Mouse (Mus musculus) cerebellum, adult 8-10 months (tissue): ENCODE measurements around the gene Tmem245.
A peak's percentile ranks its signal among the peaks of the same experiment; 100 is the strongest.

Experiments used
- DNase-seq: peaks from one replicate; pipeline ENCODE4 v3.0.0; 2022

Gene Tmem245

GRCm38 (mm10) chr4:56864016-56864415 lies 83.2 kb downstream of the Tmem245 start:
- DNase-seq, result peak; percentile 44

GRCm38 (mm10) chr4:56861551-56861950 lies 85.7 kb downstream of the Tmem245 start:
- DNase-seq, result no peak

GRCm38 (mm10) chr4:56858733-56859132 lies 88.5 kb downstream of the Tmem245 start:
- DNase-seq, result no peak

GRCm38 (mm10) chr4:56856371-56856949 lies 90.8 kb downstream of the Tmem245 start:
- no peak for DNase-seq

- DNase-seq, result no peak
These were observed 91.3 kb downstream of the Tmem245 start for GRCm38 (mm10) chr4:56855935-56856334.

GRCm38 (mm10) chr4:56850724-56851123 lies 96.5 kb downstream of the Tmem245 start:
- peak; percentile 12 for DNase-seq

- no peak for DNase-seq
These were observed 99.2 kb downstream of the Tmem245 start for GRCm38 (mm10) chr4:56848044-56848443.

GRCm38 (mm10) chr4:56847400-56847799 lies 99.8 kb downstream of the Tmem245 start:
- no peak for DNase-seq

- DNase-seq, result no peak
These were observed 101.2 kb downstream of the Tmem245 start for GRCm38 (mm10) chr4:56845896-56846533.

GRCm38 (mm10) chr4:56844911-56845310 lies 102.3 kb downstream of the Tmem245 start:
- no peak for DNase-seq

- DNase-seq, result no peak
These were observed 103.3 kb downstream of the Tmem245 start for GRCm38 (mm10) chr4:56843963-56844362.

- no peak for DNase-seq
These were observed 104.7 kb downstream of the Tmem245 start for GRCm38 (mm10) chr4:56842501-56842900.

GRCm38 (mm10) chr4:56840297-56840696 lies 106.9 kb downstream of the Tmem245 start:
- DNase-seq, result no peak

GRCm38 (mm10) chr4:56837661-56838060 lies 109.6 kb downstream of the Tmem245 start:
- DNase-seq, result no peak

- no peak for DNase-seq
These were observed 115.2 kb downstream of the Tmem245 start for GRCm38 (mm10) chr4:56831998-56832397.

GRCm38 (mm10) chr4:56831013-56831609 lies 116.1 kb downstream of the Tmem245 start:
- no peak for DNase-seq

- no peak for DNase-seq
These were observed 117.7 kb downstream of the Tmem245 start for GRCm38 (mm10) chr4:56829511-56829921.

- DNase-seq, result no peak
These were observed 118.3 kb downstream of the Tmem245 start for GRCm38 (mm10) chr4:56828932-56829331.

- no peak for DNase-seq
These were observed 123.0 kb downstream of the Tmem245 start for GRCm38 (mm10) chr4:56824231-56824630.

- peak; percentile 25 for DNase-seq
These were observed 127.2 kb downstream of the Tmem245 start for GRCm38 (mm10) chr4:56820017-56820550.
